Mouse (Mus musculus) kidney, embryonic 14.5 days (tissue): ENCODE measurements around the gene Gas2l3. TPM values are rescaled to one million over a fixed set of nuclear protein-coding genes. Genes with fewer than 3 reads are reported as not detected.

Source experiments
- ATAC-seq: fragments of 200-750 bp; cut with Nextera tagmentation; 2 replicates; pipeline ENCODE4 v1.8.0; 2017; ENCODE audit warnings: moderate number of reproducible peaks, mild to moderate bottlenecking, moderate TSS enrichment, moderate library complexity; ENCODE audit not compliant: low FRiP score, low TSS enrichment
- H3K27ac ChIP-seq: fragments of 300-500 bp; sonication (generic); 2 replicates; pipeline ENCODE4 v1.5.1; 2014; ENCODE audit warnings: low read depth, mild to moderate bottlenecking, low read length, moderate library complexity, mixed read lengths
- H3K27me3 ChIP-seq: fragments of 300-500 bp; sonication (generic); 2 replicates; pipeline ENCODE4 v1.6.1; 2014; ENCODE audit warnings: mild to moderate bottlenecking, low read length; ENCODE audit not compliant: control insufficient read depth, insufficient read depth
- H3K36me3 ChIP-seq: fragments of 300-500 bp; sonication (generic); 2 replicates; pipeline ENCODE4 v1.6.1; 2014; ENCODE audit warnings: low read length, mixed read lengths; ENCODE audit not compliant: control insufficient read depth, insufficient read depth
- H3K4me1 ChIP-seq: fragments of 300-500 bp; sonication (generic); 2 replicates; pipeline ENCODE4 v1.6.1; 2014; ENCODE audit warnings: low read length, mixed read lengths; ENCODE audit not compliant: control insufficient read depth, insufficient read depth
- H3K4me2 ChIP-seq: fragments of 300-500 bp; sonication (generic); replicated peaks from 2 replicates; pipeline ENCODE4 v1.6.1; 2014; ENCODE audit warnings: low read depth, mild to moderate bottlenecking, low read length
- H3K4me3 ChIP-seq: fragments of 300-500 bp; sonication (generic); 2 replicates; pipeline ENCODE4 v1.5.1; 2014; ENCODE audit warnings: mild to moderate bottlenecking, low read length
- H3K9ac ChIP-seq: fragments of 300-500 bp; sonication (generic); 2 replicates; pipeline ENCODE4 v1.6.1; 2014; ENCODE audit warnings: low read depth, mild to moderate bottlenecking, low read length, moderate library complexity
- H3K9me3 ChIP-seq: fragments of 300-500 bp; sonication (generic); 2 replicates; pipeline ENCODE4 v1.6.1; 2016; ENCODE audit warnings: low read length; ENCODE audit not compliant: control insufficient read depth
- WGBS: fragments of 180-500 bp; shearing (Covaris S2); extraction: QIAGEN DNeasy Blood & Tissue Kit; methylation state at CpG from one replicate; pipeline ENCODE4 v1.1.7; 2014; 5-methylcytosine and 5-hydroxymethylcytosine counted together
- polyA plus RNA-seq: library from polyadenylated mRNA; unstranded; fragments of >200 nt; fragmentation: Nextera tagmentation; extraction: Ambion mirVana; gene quantifications from 2 replicates; pipeline ENCODE4 v1.2.1, GENCODE M21; 2014

The Gas2l3 gene
- 11.9 and 22.3 TPM in 2 replicates for polyA plus RNA-seq

DNA sequence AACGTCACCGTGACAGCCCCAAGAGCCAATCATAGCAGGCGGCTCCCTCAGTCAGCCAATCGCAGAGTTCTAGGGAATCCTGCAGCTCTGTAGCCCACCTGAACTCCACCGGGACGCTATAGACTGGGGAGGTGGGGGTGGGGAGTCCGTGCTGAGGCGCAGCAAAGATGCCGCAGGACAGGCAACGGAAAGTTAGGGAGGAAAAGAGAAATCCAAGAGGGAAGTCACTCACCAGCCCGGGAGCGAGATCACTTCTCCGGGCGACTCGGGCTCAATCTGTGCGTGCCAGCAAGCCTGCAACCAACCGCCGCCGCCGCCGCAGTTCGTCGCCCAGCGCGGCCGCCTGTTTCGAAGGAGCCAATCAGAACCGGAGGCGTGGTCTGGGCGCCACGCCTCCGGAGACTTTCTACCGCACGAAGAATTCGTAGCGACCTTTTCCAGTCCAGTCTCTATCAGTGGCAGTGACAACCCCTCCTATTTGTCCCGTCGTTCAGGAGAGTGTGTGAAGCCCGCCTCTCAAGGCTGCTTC lies at the start of gene Gas2l3:
Gene Gas2l3, minus strand, starts transcription at position 345 of the 529 bp plus-strand sequence.
- Histone ChIP-seq H3K27me3 (no peaks in the 10 kb centered on the region), H3K36me3 (no peaks in the 10 kb centered on the region), H3K4me1 (no peaks in the 10 kb centered on the region), H3K4me2 (peak within 1 kb of the TSS; percentile 85), H3K27ac (peak within 1 kb of the TSS; percentile 68; the same call in 1 of the 2 replicates), H3K9ac (peak within 1 kb of the TSS; percentile 70), H3K4me3 (peak within 1 kb of the TSS; percentile 80), H3K9me3 (no peaks in the 10 kb centered on the region)
- under 1% methylated on average over 38 of the region's 39 CpGs for WGBS
- peak; percentile 97 for ATAC-seq

DNA sequence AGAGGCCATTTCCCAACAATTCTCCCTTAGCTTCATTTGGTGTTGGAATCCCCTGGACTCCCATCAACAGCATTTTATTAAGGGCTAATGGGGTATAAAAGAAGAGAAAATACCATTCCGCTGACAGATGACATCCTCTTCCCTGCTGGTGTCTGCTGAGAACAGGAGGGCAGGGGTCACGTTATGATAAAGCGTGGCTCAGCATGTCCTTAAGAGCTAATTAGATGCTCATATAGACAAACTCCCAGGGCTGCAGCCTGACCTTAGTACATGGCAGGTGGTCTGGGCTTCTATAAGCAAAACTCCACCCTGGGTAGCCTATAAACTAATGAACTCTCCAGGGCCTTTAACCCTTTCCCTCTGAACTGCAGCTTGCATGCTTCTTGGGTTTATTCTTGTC lies 47.6 kb upstream of the Gas2l3 start:
- Histone ChIP-seq H3K9ac (no peak overlapping the region), H3K9me3 (no peaks in the 10 kb centered on the region), H3K4me1 (no peaks in the 10 kb centered on the region), H3K27me3 (no peaks in the 10 kb centered on the region), H3K36me3 (no peaks in the 10 kb centered on the region), H3K4me3 (no peak overlapping the region), H3K27ac (no peak overlapping the region), H3K4me2 (no peak overlapping the region)
- no peak for ATAC-seq
- WGBS: 30% methylated on average over 3 of the region's 3 CpGs

DNA sequence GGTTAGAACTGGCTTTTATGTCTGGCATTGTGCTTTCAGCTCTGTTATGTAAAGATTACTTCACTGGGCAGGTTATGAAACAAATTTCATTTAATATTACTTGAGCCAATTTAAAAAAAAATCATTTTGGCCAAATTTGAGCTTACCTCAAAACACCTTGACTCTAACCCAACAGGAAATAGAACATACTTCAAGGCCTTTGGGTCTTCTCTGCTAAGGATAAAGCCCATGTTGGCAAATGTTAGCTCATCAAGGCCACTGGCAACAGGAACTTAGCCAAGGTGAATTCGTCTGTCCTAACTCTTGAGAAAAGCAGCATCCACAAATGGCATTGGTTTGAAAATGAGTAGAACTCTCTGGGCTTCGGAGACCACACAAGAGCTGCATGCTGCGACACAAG lies 46.5 kb upstream of the Gas2l3 start:
- no peaks in the 10 kb centered on the region for H3K9me3 ChIP-seq
- H3K27me3 ChIP-seq: no peaks in the 10 kb centered on the region
- ATAC-seq: no peak
- H3K4me2 ChIP-seq: no peak overlapping the region
- H3K27ac ChIP-seq: no peak overlapping the region
- H3K36me3 ChIP-seq: no peaks in the 10 kb centered on the region
- 89% methylated on average over 3 of the region's 3 CpGs for WGBS
- H3K4me1 ChIP-seq: no peaks in the 10 kb centered on the region
- no peak overlapping the region for H3K4me3 ChIP-seq
- no peak overlapping the region for H3K9ac ChIP-seq

DNA sequence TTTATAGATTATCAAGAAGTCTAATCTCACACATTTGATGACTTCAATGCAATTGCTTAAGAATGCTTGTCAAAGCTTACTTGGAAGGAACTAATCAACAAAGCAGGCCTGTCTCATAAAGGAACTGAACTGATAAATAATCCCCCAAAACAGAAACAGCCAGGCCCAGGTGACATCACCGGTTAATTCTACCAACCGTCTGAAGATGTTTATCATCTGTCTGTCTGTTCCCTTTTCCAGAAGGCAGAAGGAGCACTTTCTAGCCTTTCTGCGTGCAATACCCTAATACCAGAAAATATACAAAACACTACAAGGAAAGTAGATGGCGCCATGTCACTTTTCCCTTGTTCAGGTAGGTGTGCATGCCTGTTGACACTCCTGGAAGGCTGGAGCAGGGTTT lies 45.7 kb upstream of the Gas2l3 start:
- H3K4me2 ChIP-seq: no peak overlapping the region
- H3K27ac ChIP-seq: no peak overlapping the region
- no peak for ATAC-seq
- no peak overlapping the region for H3K9ac ChIP-seq
- no peaks in the 10 kb centered on the region for H3K4me1 ChIP-seq
- no peaks in the 10 kb centered on the region for H3K9me3 ChIP-seq
- no peaks in the 10 kb centered on the region for H3K27me3 ChIP-seq
- WGBS: 88% methylated on average over 4 of the region's 4 CpGs
- no peaks in the 10 kb centered on the region for H3K36me3 ChIP-seq
- H3K4me3 ChIP-seq: no peak overlapping the region

DNA sequence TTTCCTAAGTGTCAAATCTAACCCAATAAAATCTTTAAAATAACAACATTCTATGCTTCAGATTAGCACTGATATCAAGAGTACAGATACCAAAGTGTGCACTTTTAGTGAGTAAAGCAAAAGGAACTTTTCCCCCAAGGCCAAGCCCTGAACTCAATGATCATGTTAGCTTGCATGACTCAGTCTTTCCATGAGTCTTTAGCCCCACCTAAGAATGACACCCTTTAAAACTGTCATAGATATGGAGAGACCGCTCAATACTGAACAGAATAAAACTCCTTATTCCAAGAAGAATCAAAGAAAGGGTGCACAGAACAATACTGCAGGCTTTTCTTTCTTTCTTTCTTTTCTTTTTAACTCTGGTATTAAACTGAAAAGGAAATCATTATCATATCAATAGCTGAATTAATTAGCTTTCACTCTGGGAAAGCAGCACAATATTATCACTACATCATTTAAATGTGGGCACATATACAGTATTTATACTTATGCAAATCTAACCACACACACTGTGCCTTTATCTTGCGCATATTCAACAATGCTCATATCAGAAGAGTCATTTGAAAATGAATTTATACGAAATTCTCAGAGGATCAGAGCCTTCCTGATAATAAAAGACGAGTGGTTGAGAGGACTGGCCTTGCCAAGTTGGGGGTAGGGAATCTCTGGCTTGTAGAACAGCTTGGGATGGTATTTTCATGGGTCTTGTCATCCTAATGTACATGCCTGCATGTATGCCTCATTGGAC lies 43.4 kb upstream of the Gas2l3 start:
- no peak overlapping the region for H3K27ac ChIP-seq
- H3K27me3 ChIP-seq: no peaks in the 10 kb centered on the region
- no peak overlapping the region for H3K4me3 ChIP-seq
- no peaks in the 10 kb centered on the region for H3K36me3 ChIP-seq
- no peaks in the 10 kb centered on the region for H3K4me1 ChIP-seq
- WGBS: 68% methylated on average over 4 of the region's 4 CpGs
- H3K9me3 ChIP-seq: no peaks in the 10 kb centered on the region
- ATAC-seq: no peak
- no peak overlapping the region for H3K9ac ChIP-seq
- no peak overlapping the region for H3K4me2 ChIP-seq

DNA sequence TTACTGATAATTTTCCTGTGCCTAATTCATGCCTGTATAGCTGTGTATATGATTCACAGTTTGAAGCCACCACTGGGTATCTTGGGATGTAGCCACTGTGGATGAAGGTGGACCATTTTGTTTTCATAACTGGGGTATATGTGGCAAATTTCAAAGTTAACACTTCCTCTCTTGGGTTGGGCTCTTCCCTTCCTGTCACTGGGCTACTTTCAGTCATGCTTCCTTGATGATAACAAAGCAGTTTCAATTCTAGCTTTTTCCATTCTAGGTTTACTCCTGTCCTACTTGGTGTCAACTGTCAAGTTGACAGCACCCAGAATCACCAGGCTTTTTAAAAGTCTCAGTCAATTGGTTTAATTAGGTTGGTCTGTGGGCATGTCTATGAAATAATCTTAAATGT lies 41.1 kb upstream of the Gas2l3 start:
- Histone ChIP-seq H3K9me3 (no peaks in the 10 kb centered on the region), H3K27ac (no peak overlapping the region), H3K9ac (no peak overlapping the region), H3K4me1 (no peaks in the 10 kb centered on the region), H3K36me3 (no peaks in the 10 kb centered on the region), H3K4me3 (no peak overlapping the region), H3K4me2 (no peak overlapping the region), H3K27me3 (no peaks in the 10 kb centered on the region)
- ATAC-seq: no peak

DNA sequence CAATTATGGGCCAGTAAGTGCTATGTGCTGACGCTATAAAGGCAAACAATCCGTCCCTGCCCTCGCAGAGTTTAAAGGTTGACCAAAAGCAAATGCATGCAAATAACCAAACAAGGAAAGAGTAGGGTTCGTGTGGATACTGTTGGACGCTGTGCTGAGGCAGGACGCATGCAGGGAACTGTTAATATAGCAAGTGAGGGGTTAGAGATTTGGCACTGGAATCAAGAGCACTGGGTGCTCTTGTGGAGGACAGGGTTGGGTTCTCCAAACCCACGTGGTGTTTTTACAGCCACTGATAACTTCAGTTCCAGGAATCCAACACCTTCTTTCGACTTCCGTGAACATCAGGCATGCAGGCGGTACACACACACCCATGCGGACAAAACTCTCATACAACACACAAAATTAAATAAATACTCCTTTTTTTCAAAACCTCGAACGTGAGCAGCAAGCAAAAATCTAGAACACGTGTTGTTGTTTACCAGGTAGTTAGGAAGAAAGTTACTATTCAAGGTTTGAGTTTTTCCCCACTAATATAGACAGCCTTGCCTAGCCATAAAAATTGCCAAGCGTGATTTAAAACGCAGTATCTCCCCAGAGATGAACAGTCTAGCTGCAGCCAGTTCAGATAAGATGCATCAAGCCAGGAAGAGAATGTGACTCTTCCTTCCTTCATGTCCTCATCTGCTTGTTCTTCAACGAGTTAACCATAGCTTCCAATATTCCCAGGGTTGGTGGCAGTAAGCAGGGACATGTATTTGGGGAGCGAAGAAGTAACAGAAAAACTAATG lies 40.2 kb upstream of the Gas2l3 start:
- H3K4me3 ChIP-seq: no peak overlapping the region
- 76% methylated on average over 18 of the region's 18 CpGs for WGBS
- no peaks in the 10 kb centered on the region for H3K4me1 ChIP-seq
- no peaks in the 10 kb centered on the region for H3K36me3 ChIP-seq
- H3K4me2 ChIP-seq: no peak overlapping the region
- no peak for ATAC-seq
- H3K27me3 ChIP-seq: no peaks in the 10 kb centered on the region
- H3K27ac ChIP-seq: no peak overlapping the region
- H3K9me3 ChIP-seq: no peaks in the 10 kb centered on the region
- H3K9ac ChIP-seq: no peak overlapping the region

DNA sequence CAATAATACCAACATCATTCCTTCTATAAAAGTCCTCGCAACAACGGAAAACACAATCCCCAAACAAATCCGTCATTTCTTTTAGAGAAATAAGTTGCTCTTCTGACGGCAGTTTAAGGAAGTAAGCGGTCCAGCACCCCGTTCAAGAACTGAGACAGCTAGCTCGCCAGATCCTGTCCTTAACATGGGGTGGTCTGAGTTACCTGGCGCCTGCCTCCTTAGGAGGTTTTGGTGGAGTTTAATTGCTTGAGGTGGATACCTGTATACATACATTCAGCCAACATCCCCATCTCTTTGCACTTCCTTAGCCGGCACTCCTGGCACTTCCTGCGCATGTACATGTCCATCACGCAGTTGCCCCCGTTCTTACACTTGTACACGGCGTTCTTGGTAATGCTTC lies 39.3 kb upstream of the Gas2l3 start:
- Histone ChIP-seq H3K9ac (no peak overlapping the region), H3K27ac (no peak overlapping the region), H3K4me3 (no peak overlapping the region), H3K9me3 (no peaks in the 10 kb centered on the region), H3K27me3 (no peaks in the 10 kb centered on the region), H3K36me3 (no peaks in the 10 kb centered on the region), H3K4me2 (no peak overlapping the region), H3K4me1 (no peaks in the 10 kb centered on the region)
- ATAC-seq: no peak
- WGBS: 89% methylated on average over 14 of the region's 14 CpGs

DNA sequence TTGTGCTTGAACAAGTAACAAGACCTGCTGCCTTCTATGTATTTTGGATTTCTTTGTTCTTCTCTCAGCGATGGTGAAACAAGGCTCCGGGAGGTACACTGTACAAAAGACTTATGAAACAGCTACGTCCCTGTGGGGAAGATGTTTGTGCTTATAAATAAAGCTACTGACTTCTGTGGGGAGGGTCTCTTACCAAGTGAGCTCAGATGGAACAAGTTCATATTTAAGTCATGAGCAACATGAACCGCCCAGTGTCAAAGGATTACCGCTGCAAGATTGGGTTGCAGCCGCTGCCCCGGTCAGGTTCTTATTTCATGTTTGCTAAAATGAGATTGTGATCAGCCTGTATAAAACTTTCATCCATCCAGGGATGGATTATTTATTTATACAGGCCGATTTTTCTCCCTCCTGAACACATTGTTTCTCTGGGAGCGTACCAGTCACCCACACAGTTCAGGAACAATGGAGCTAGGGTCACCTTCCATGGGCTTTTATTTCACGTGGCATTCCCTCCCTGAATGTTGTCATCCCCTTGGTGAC lies 38.4 kb upstream of the Gas2l3 start:
- no peak overlapping the region for H3K9ac ChIP-seq
- no peaks in the 10 kb centered on the region for H3K4me1 ChIP-seq
- WGBS: 73% methylated on average over 10 of the region's 10 CpGs
- no peak overlapping the region for H3K4me3 ChIP-seq
- H3K27me3 ChIP-seq: no peaks in the 10 kb centered on the region
- no peak for ATAC-seq
- H3K36me3 ChIP-seq: no peaks in the 10 kb centered on the region
- H3K4me2 ChIP-seq: no peak overlapping the region
- no peaks in the 10 kb centered on the region for H3K9me3 ChIP-seq
- H3K27ac ChIP-seq: no peak overlapping the region
